Mouse (Mus musculus): ENCODE measurements around the gene Kat8. TPM values are rescaled to one million over a fixed set of nuclear protein-coding genes. Genes with fewer than 3 reads are reported as not detected.

The Kat8 gene
- total RNA-seq, 1 experiment from 2014 or later: 24.0 TPM

- DNase-seq: peak; percentile 81
Observed at GRCm38 (mm10) chr7:127896384-127896783, 15.9 kb upstream of the Kat8 start.

DNA sequence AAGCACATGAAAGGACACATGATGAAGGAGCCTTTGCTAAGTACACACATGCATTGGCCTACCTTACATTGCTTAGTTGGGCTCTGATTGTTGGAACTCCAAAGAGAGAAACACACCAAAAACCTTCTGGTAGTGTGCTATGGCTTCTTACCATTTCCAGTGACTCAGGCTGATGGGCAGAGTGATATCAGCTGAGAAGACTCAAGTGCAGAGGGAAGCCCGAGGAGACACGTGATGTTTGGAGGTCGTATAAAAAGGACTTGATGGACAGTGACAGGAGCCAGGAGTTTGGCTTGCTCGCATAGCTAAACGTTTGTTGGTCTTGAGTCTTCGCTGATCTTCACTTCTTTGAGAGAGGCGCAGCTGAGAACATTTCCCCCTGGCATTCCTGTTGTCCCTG, 14.8 kb upstream of the Kat8 start:
- DNase-seq: no peak

DNA sequence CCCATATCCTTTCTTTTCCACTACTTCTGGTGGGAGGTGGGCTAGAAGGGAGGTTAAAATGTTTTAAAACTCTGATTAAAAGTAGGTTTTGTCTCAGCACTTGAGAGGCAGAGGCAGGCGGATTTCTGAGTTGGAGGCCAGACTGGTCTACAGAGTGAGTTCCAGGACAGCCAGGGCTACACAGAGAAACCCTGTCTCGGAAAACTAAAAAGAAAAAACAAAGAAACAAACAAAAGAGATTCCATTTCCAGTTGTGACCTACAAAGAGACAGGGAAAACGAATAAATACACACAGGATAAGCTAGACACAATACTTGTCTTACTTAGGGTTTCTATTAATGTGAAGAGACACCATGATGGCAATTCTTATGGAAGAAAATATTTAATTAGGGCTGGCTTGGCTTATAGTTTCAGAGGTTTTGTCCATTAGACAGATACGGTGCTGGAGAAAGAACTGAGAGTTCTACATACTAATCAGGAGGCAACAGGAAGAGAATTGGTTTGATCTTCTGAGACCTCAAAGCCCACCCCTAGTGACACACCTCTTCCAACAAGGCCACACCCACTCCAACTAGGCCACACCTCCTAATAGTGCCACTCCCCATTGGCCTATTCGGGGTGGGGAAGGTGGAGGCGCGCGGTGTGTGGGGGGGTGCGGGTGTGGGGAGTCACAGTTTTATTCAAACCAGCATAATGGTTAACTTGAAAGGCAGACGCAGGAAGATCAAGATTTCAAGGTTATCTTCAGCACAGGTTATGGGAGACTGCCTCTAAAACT, 13.9 kb upstream of the Kat8 start:
- DNase-seq: no peak

GRCm38 (mm10) chr7:127899997-127900396, 12.3 kb upstream of the Kat8 start:
- no peak for DNase-seq

- DNase-seq: no peak
Observed at GRCm38 (mm10) chr7:127901772-127902171, 10.5 kb upstream of the Kat8 start.

GRCm38 (mm10) chr7:127903971-127904796, 8.1 kb upstream of the Kat8 start, which contains the start of gene Bckdk:
Gene Bckdk (plus strand): TSS chr7:127904082.
- DNase-seq: peak; percentile 91

- DNase-seq: no peak
Observed at GRCm38 (mm10) chr7:127907939-127908338, 4.4 kb upstream of the Kat8 start.

GRCm38 (mm10) chr7:127908656-127909055, 3.7 kb upstream of the Kat8 start:
- peak; percentile 64 for DNase-seq

GRCm38 (mm10) chr7:127912938-127913337, 622 bp downstream of the Kat8 start:
- no peak for DNase-seq

DNA sequence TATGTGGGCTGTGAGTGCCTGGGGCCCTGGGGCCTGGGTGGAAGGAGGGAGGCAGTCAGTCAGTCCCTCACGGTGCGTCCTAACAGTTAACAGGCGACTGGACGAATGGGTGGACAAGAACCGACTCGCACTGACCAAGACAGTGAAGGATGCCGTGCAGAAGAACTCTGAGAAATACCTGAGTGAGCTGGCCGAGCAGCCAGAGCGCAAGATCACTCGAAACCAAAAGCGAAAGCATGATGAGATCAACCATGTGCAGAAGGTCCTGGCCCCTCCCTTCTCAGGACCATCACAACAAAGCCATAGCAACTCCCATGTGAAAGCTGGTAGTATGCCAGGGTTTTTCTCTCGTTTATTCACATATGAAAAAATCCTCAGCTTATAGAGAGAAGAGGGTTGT, 3.0 kb downstream of the Kat8 start:
- DNase-seq: no peak

GRCm38 (mm10) chr7:127918203-127918602, 5.9 kb downstream of the Kat8 start:
- peak; percentile 69 for DNase-seq

DNA sequence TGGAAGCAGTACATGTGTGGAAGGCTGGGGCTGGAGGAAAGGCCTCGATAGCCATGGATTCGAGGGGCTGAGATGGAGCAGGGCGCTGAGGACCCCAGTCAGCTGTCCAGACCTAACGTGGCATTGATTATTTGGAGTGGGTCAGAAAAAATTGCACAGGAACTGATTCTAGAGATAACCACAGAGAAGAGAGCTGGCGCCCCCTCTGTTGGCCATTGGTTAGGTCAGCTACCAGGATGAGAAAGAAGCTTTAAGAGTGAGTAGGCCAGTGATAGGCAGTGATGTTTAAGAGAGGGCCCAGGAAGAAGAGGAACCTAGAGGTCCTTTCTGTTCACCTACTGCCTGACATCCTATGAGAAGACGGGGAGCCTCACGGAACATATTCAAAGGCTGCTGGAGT, 7.0 kb downstream of the Kat8 start:
- peak; percentile 50 for DNase-seq

DNA sequence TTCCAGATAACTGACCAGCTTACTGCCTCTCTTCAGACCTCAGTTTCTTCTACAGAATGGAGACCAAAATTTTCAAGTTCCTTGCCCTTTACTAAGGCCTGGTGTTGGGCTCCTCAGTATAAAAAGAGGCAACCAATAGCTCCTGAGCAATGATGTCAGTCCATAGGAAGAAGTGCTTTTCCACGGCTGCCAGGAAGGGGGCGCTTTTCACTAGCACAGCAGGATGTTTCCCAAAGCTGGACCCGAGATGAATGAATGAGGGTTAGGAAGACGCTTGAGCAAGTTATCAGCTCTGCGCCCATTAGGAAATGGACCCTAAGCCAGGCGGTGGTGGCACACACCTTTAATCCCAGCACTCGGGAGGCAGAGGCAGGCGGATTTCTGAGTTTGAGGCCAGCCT, 9.2 kb downstream of the Kat8 start:
- peak; percentile 57 for DNase-seq

- DNase-seq: no peak
Observed at GRCm38 (mm10) chr7:127922451-127923275, 10.3 kb downstream of the Kat8 start.

- DNase-seq: no peak
Observed at GRCm38 (mm10) chr7:127923714-127924113, 11.4 kb downstream of the Kat8 start.

DNA sequence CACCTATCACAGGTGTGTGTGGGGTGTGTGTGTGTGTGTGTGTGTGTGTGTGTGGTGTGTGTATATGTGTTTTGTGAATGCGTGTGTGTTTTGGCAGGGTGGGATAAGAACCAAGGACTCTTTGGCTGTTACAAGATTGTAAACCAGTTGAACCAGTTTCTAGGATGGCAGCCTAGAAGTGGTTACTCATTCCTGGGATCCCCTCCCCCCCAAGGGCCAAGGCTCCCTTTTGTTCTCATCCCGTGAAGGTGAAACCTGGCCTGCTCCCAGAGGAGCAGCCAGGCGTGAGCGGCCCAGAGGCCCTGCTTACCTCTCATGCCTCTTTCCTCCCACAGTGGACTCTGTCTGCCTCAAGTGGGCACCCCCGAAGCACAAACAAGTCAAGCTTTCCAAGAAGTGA, 12.9 kb downstream of the Kat8 start:
- DNase-seq: no peak

DNA sequence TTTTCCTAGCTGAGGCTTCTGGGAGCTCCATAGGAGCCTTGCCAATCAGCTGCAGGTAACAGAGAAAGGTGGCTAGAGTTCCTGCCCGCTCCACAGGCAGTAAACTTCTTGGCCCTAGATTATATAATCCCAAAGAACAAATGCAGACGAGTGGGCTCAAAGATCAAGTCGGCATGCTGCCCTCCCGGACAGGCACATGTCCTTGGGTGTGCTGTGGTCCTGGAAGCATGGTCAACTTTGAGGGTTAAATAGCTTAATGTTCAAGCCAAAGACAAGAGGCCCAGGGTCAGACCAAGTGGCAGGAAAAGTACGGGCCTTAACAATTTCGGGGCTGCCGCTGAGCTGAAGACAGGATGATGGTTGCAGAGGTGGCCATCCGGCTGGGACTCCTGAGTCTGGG, 13.8 kb downstream of the Kat8 start:
- DNase-seq: no peak

GRCm38 (mm10) chr7:127926846-127927245, 14.5 kb downstream of the Kat8 start:
- no peak for DNase-seq

GRCm38 (mm10) chr7:127927726-127928125, 15.4 kb downstream of the Kat8 start:
- DNase-seq: no peak

- no peak for DNase-seq
Observed at GRCm38 (mm10) chr7:127928596-127928995, 16.3 kb downstream of the Kat8 start.

DNA sequence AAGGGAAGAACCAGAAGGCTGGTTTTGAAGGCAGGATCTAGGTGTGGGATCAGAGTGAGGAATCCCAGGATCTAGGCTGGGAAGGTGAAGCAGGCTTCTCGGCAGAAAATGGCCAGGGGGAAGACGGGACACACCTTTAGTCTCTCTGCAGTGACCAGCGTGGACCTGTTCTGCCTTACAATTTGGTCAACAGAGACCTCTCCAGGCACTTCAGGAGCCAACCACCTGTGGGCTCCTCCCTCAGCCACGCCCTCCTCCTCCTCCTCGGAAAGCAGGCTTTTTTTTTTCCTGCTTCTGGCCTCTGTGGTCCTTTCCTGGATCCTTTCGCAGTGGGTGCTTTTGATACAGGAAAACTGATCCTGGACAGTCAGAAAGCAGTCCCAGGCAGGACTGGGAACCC, 17.6 kb downstream of the Kat8 start, which contains the start of gene Prss8:
Prss8 (minus strand) TSS at position 182 of the 400 bp plus-strand sequence.
- no peak for DNase-seq

- DNase-seq: no peak
Observed at GRCm38 (mm10) chr7:127930636-127931035, 18.3 kb downstream of the Kat8 start.
